Mouse (Mus musculus): ENCODE results near the gene Gsn. TPM values are rescaled to one million over a fixed set of nuclear protein-coding genes. Genes with fewer than 3 reads are reported as not detected.

The Gsn gene
- polyA plus RNA-seq (2017; shearing (Covaris generic)) = 5.5 TPM

GRCm38 (mm10) chr2:35255885-35256833 is at the start of gene Gsn:
Gsn (plus strand) TSS chr2:35256380.

GRCm38 (mm10) chr2:35336388-35337280 is 80.5 kb downstream of the Gsn start, which contains the start of gene Stom:
Stom (minus strand) TSS chr2:35336976.

Other genes starting within 250 kb of the Gsn start
- not detected for gene Hc, start 194.9 kb upstream of the Gsn start, polyA plus RNA-seq (2017; shearing (Covaris generic))
- 2.8 TPM for gene AI182371, start 154.8 kb upstream of the Gsn start, polyA plus RNA-seq (2017; shearing (Covaris generic))
- gene Cntrl, start 146.9 kb upstream of the Gsn start, polyA plus RNA-seq (2017; shearing (Covaris generic)) = 109 TPM
- gene Rab14, start 55.3 kb upstream of the Gsn start, polyA plus RNA-seq (2017; shearing (Covaris generic)) = 219 TPM
- gene Stom, start 80.6 kb downstream of the Gsn start, polyA plus RNA-seq (2017; shearing (Covaris generic)) = 0.35 TPM
- gene 4930568D16Rik, start 111.3 kb downstream of the Gsn start, polyA plus RNA-seq (2017; shearing (Covaris generic)) = not detected
- gene 4930402F06Rik, start 140.8 kb downstream of the Gsn start, polyA plus RNA-seq (2017; shearing (Covaris generic)) = not detected
- gene Ggta1, start 206.9 kb downstream of the Gsn start, polyA plus RNA-seq (2017; shearing (Covaris generic)) = 10.0 TPM

Measured in effector memory CD4-positive, alpha-beta T cell, adult 5 months (primary cell).